Mouse (Mus musculus): ENCODE data around the gene Espl1. TPM values are rescaled to one million over a fixed set of nuclear protein-coding genes. Genes with fewer than 3 reads are reported as not detected.

Gene Espl1
- total and polyA plus RNA-seq, 3 experiments, result 49.8 to 142 (median 94.1) TPM

DNA sequence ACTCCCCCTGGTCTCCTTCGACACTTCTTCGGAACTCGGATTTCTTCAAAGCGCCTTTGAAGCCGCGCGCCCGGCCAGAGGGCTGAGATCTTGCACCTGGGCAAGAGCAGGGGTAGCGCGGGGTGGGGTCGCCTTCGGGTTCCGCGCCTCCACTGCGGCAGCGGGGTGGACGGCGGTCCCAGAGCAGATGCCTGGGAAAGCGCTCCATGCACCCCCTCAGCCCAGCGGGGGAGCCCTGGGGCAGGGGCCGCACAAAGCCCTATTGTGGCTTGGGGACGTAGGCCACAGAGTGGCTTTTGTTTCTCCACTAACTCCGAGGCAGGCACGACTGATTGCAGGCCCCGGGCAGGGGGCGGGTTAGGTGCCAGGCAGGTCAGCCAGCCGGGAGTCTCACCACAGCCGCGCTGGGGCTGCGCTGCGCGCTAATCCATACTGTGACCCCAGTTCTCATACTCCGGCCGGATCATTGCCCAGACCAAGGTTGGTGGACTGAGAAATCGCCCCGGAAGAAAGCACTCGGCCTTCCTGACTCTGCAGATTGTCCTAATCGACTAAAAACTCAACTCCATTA is 59.9 kb downstream of the Espl1 start:
- TF ChIP-seq USF2 (IDR thresholded peaks at IDR 0.05; ENCODE audit: borderline replicate concordance in 1 of 2, insufficient read depth in 1 of 2, low read depth in 1 of 2, low read length in 2 of 2), result no peak
- TF ChIP-seq ZMIZ1 (IDR thresholded peaks at IDR 0.05; ENCODE audit: low read depth, low read length), result no peak
- TF ChIP-seq MXI1 (IDR thresholded peaks at IDR 0.05; ENCODE audit: low read depth, low read length), result no peak
- TF ChIP-seq JUND (IDR thresholded peaks at IDR 0.05; ENCODE audit: low read depth, low read length), result no peak
- TF ChIP-seq NELFE (IDR thresholded peaks at IDR 0.05; ENCODE audit: low read depth, low read length), result no peak
- no peak for TF ChIP-seq MAX (IDR thresholded peaks at IDR 0.05; ENCODE audit: low read length)
- TF ChIP-seq SIN3A (IDR thresholded peaks at IDR 0.05; ENCODE audit: low read length), result no peak
- TF ChIP-seq MAZ (IDR thresholded peaks at IDR 0.05; ENCODE audit: low read depth, low read length), result no peak
- TF ChIP-seq TCF12 (IDR thresholded peaks at IDR 0.05; ENCODE audit: low read depth, low read length), result no peak
- TF ChIP-seq ZKSCAN1 (IDR thresholded peaks at IDR 0.05; ENCODE audit: low read depth, low read length), result no peak
- TF ChIP-seq KAT2A (conservative IDR thresholded peaks at IDR 0.05; ENCODE audit: low read depth, low read length), result no peak
- no peak for TF ChIP-seq RAD21 (IDR thresholded peaks at IDR 0.05; ENCODE audit: low read depth, low read length)

GRCm38 (mm10) chr15:102356501-102357325 is 60.6 kb downstream of the Espl1 start:
- Histone ChIP-seq H3K9ac (ENCODE audit: control insufficient read depth, low read depth, low read length, poor library complexity, severe bottlenecking) (no peak overlapping the region), H3K27me3 (ENCODE audit: control insufficient read depth in 1 of 2, insufficient read depth in 2 of 2, low read length in 2 of 2) (peaks cover 8 to 10% of the 10 kb centered on the region in 2 experiments; a peak in 3 of 4 replicates), H3K9me3 (replicated peaks; ENCODE audit: insufficient read depth, low read length) (no peaks in the 10 kb centered on the region), H3K4me3 (ENCODE audit: control insufficient read depth in 1 of 2, insufficient read depth in 1 of 2, low read depth in 2 of 2, low read length in 2 of 2) (no peak overlapping the region), H3K27ac (ENCODE audit: control insufficient read depth, low read depth, low read length) (no peak overlapping the region), H3K36me3 (ENCODE audit: control insufficient read depth in 1 of 2, insufficient read depth in 2 of 2, low read length in 2 of 2) (no peaks in the 10 kb centered on the region), H3K79me2 (ENCODE audit: control insufficient read depth, insufficient read depth, low read length, poor library complexity) (no peaks in the 10 kb centered on the region), H3K4me1 (ENCODE audit: control insufficient read depth in 1 of 2, insufficient read depth in 2 of 2, low read length in 2 of 2) (no peaks in the 10 kb centered on the region)
- no peak for TF ChIP-seq USF2 (IDR thresholded peaks at IDR 0.05; ENCODE audit: borderline replicate concordance in 1 of 2, insufficient read depth in 1 of 2, low read depth in 1 of 2, low read length in 2 of 2)
- no peak for DNase-seq (ENCODE audit: low read depth, low spot score)

More for the DNA sequence above, 59.9 kb downstream of the Espl1 start:
- DNase-seq (ENCODE audit: low read depth, low spot score), result no peak
- H3K27me3 ChIP-seq (ENCODE audit: control insufficient read depth in 1 of 2, insufficient read depth in 2 of 2, low read length in 2 of 2), result peaks cover 8 to 10% of the 10 kb centered on the region in 2 experiments; a peak in 3 of 4 replicates
- no peak overlapping the region for H3K27ac ChIP-seq (ENCODE audit: control insufficient read depth, low read depth, low read length)
- H3K4me3 ChIP-seq (ENCODE audit: control insufficient read depth in 1 of 2, insufficient read depth in 1 of 2, low read depth in 2 of 2, low read length in 2 of 2), result no peak overlapping the region
- no peaks in the 10 kb centered on the region for H3K79me2 ChIP-seq (ENCODE audit: control insufficient read depth, insufficient read depth, low read length, poor library complexity)
- H3K4me1 ChIP-seq (ENCODE audit: control insufficient read depth in 1 of 2, insufficient read depth in 2 of 2, low read length in 2 of 2), result peaks cover 0 to 4% of the 10 kb centered on the region in 2 experiments; a peak in 2 of 4 replicates
- H3K9me3 ChIP-seq (replicated peaks; ENCODE audit: insufficient read depth, low read length), result no peaks in the 10 kb centered on the region
- H3K36me3 ChIP-seq (ENCODE audit: control insufficient read depth in 1 of 2, insufficient read depth in 2 of 2, low read length in 2 of 2), result no peaks in the 10 kb centered on the region
- no peak overlapping the region for H3K9ac ChIP-seq (ENCODE audit: control insufficient read depth, low read depth, low read length, poor library complexity, severe bottlenecking)

- Histone ChIP-seq H3K9ac (ENCODE audit: control insufficient read depth, low read depth, low read length, poor library complexity, severe bottlenecking) (no peak overlapping the region), H3K4me1 (ENCODE audit: control insufficient read depth in 1 of 2, insufficient read depth in 2 of 2, low read length in 2 of 2) (no peaks in the 10 kb centered on the region), H3K27ac (ENCODE audit: control insufficient read depth, low read depth, low read length) (no peak overlapping the region), H3K4me3 (ENCODE audit: control insufficient read depth in 1 of 2, insufficient read depth in 1 of 2, low read depth in 2 of 2, low read length in 2 of 2) (no peak overlapping the region), H3K27me3 (ENCODE audit: control insufficient read depth in 1 of 2, insufficient read depth in 2 of 2, low read length in 2 of 2) (peaks cover 10 to 13% of the 10 kb centered on the region in 2 experiments; a peak in 3 of 4 replicates), H3K9me3 (replicated peaks; ENCODE audit: insufficient read depth, low read length) (no peaks in the 10 kb centered on the region), H3K79me2 (ENCODE audit: control insufficient read depth, insufficient read depth, low read length, poor library complexity) (no peaks in the 10 kb centered on the region), H3K36me3 (ENCODE audit: control insufficient read depth in 1 of 2, insufficient read depth in 2 of 2, low read length in 2 of 2) (no peaks in the 10 kb centered on the region)
- TF ChIP-seq E2F4 (IDR thresholded peaks at IDR 0.05; ENCODE audit: borderline replicate concordance, low read depth, low read length), result no peak
- TF ChIP-seq MAX (IDR thresholded peaks at IDR 0.05; ENCODE audit: low read length), result no peak
- no peak for TF ChIP-seq NELFE (IDR thresholded peaks at IDR 0.05; ENCODE audit: low read depth, low read length)
- TF ChIP-seq UBTF (IDR thresholded peaks at IDR 0.05; ENCODE audit: borderline replicate concordance, insufficient read depth, low read depth, low read length), result no peak
- TF ChIP-seq MAFK (IDR thresholded peaks at IDR 0.05; ENCODE audit: borderline replicate concordance, low read depth, low read length), result no peak
- no peak for DNase-seq (ENCODE audit: low read depth, low spot score)
These were observed 62.1 kb downstream of the Espl1 start for GRCm38 (mm10) chr15:102358126-102358525.

Measured in MEL (cell line).